Mouse (Mus musculus) kidney, embryonic 16.5 days (tissue): ENCODE measurements around the gene Llgl2. TPM values are rescaled to one million over a fixed set of nuclear protein-coding genes. Genes with fewer than 3 reads are reported as not detected.

Experiments
- microRNA-seq: library from miRNA; unstranded; fragments of <30 nt; microRNA quantifications from one replicate; pipeline ENCODE4, GENCODE M21; 2016
- polyA plus RNA-seq: library from polyadenylated mRNA; unstranded; fragments of >200 nt; fragmentation: Nextera tagmentation; extraction: Ambion mirVana; gene quantifications from 2 replicates; pipeline ENCODE4 v1.2.1, GENCODE M21; 2015

The Llgl2 gene
- polyA plus RNA-seq, 1 experiment from 2014 or later = 64.5 TPM

Small RNA genes lying within 50 kb of the gene (microRNA-seq; reads per million reads assigned to microRNA genes)
- not detected for gene Mir5621

Other genes with a start within 250 kb of the Llgl2 start
- 101 and 103 TPM in 2 replicates for gene Mrps7, start 220.1 kb upstream of the Llgl2 start, polyA plus RNA-seq
- 24.5 and 26.8 TPM in 2 replicates for gene Gga3, start 220.0 kb upstream of the Llgl2 start, polyA plus RNA-seq
- gene Mif4gd, start 211.1 kb upstream of the Llgl2 start, polyA plus RNA-seq = 42.8 and 47.1 TPM in 2 replicates
- gene Slc25a19, start 195.8 kb upstream of the Llgl2 start, polyA plus RNA-seq = 51.0 and 56.1 TPM in 2 replicates
- 86.5 and 87.0 TPM in 2 replicates for gene Grb2, start 115.5 kb upstream of the Llgl2 start, polyA plus RNA-seq
- gene Tmem94, start 58.6 kb upstream of the Llgl2 start, polyA plus RNA-seq = 33.4 and 34.5 TPM in 2 replicates
- gene Caskin2, start 10.4 kb upstream of the Llgl2 start, polyA plus RNA-seq = 21.5 and 23.6 TPM in 2 replicates
- gene Tsen54, start 9.3 kb upstream of the Llgl2 start, polyA plus RNA-seq = 48.1 and 50.2 TPM in 2 replicates
- gene Myo15b, start 34.4 kb downstream of the Llgl2 start, polyA plus RNA-seq = 12.6 and 14.2 TPM in 2 replicates
- 4.7 and 5.0 TPM in 2 replicates for gene Smim5, start 75.9 kb downstream of the Llgl2 start, polyA plus RNA-seq
- 11.8 and 12.8 TPM in 2 replicates for gene Smim6, start 88.0 kb downstream of the Llgl2 start, polyA plus RNA-seq
- gene Sap30bp, start 109.2 kb downstream of the Llgl2 start, polyA plus RNA-seq = 35.9 and 38.9 TPM in 2 replicates
- 25.3 and 26.9 TPM in 2 replicates for gene Recql5, start 109.4 kb downstream of the Llgl2 start, polyA plus RNA-seq
- 2.5 and 3.4 TPM in 2 replicates for gene Itgb4, start 150.7 kb downstream of the Llgl2 start, polyA plus RNA-seq
- gene Galk1, start 188.7 kb downstream of the Llgl2 start, polyA plus RNA-seq = 222 and 240 TPM in 2 replicates
- gene H3f3b, start 203.9 kb downstream of the Llgl2 start, polyA plus RNA-seq = 1,676 and 1,744 TPM in 2 replicates
- gene Unk, start 206.3 kb downstream of the Llgl2 start, polyA plus RNA-seq = 41.2 and 46.6 TPM in 2 replicates